Mouse (Mus musculus) liver, embryonic 14.5 days (tissue): Measurements from ENCODE around the gene Mapk13. TPM values are rescaled to one million over a fixed set of nuclear protein-coding genes. Genes with fewer than 3 reads are reported as not detected.

Experiments
- ATAC-seq: fragments of 200-750 bp; cut with Nextera tagmentation; 2 replicates; pipeline ENCODE4 v1.8.0; 2017; ENCODE audit warnings: moderate number of reproducible peaks, mild to moderate bottlenecking, moderate library complexity; ENCODE audit not compliant: insufficient read depth
- DNase-seq, 3 experiments: peaks; one replicate each; pipeline ENCODE4 v3.0.0-alpha.2; 2012 to 2013; ENCODE audit warnings: low read depth in 3 of 3, low spot score in 3 of 3
- H3K27ac ChIP-seq: fragments of 300-500 bp; sonication (generic); 2 replicates; pipeline ENCODE4 v1.5.1; 2014; ENCODE audit warnings: moderate library complexity, mild to moderate bottlenecking, control low read depth, inconsistent platforms
- H3K27me3 ChIP-seq: fragments of 300-500 bp; sonication (generic); 2 replicates; pipeline ENCODE4 v1.6.1; 2014; ENCODE audit warnings: mild to moderate bottlenecking, low read length, moderate library complexity; ENCODE audit not compliant: control insufficient read depth, insufficient read depth
- H3K36me3 ChIP-seq: fragments of 300-500 bp; sonication (generic); replicated peaks from 2 replicates; pipeline ENCODE4 v1.6.1; 2014; ENCODE audit warnings: low read depth; ENCODE audit not compliant: control insufficient read depth, insufficient read depth
- H3K4me1 ChIP-seq, 2 experiments: fragments of 200-500 bp in 1 of 2; fragments of 300-500 bp in 1 of 2; sonication (generic) in 1 of 2; replicated peaks; 2 replicates each; pipeline ENCODE4 v1.6.1; 2012 to 2014; ENCODE audit warnings: antibody characterized with exemption in 1 of 2, inconsistent platforms in 1 of 2, low read length in 1 of 2; ENCODE audit not compliant: control insufficient read depth in 2 of 2, insufficient read depth in 2 of 2
- H3K4me2 ChIP-seq: fragments of 300-500 bp; sonication (generic); 2 replicates; pipeline ENCODE4 v1.6.1; 2014; ENCODE audit warnings: low read depth, mild to moderate bottlenecking, control low read depth, moderate library complexity
- H3K4me3 ChIP-seq, 2 experiments: fragments of 200-500 bp in 1 of 2; fragments of 300-500 bp in 1 of 2; sonication (generic) in 1 of 2; 2 replicates each; pipeline ENCODE4 v1.5.1; 2012 to 2014; ENCODE audit warnings: low read depth in 2 of 2, low read length in 2 of 2, mild to moderate bottlenecking in 2 of 2, control low read depth in 1 of 2, inconsistent platforms in 1 of 2, moderate library complexity in 1 of 2; ENCODE audit not compliant: insufficient read depth in 1 of 2
- H3K9ac ChIP-seq: fragments of 300-500 bp; sonication (generic); replicated peaks from 2 replicates; pipeline ENCODE4 v1.6.1; 2014; ENCODE audit warnings: mild to moderate bottlenecking, control low read depth, moderate library complexity
- H3K9me3 ChIP-seq: fragments of 300-500 bp; sonication (generic); 2 replicates; pipeline ENCODE4 v1.6.1; 2016; ENCODE audit warnings: low read length, mixed read lengths; ENCODE audit not compliant: control insufficient read depth
- CTCF ChIP-seq: IDR thresholded peaks from 2 replicates; pipeline ENCODE4 v1.5.1; 2016; ENCODE audit warnings: antibody characterized with exemption, low read depth, control low read depth
- EP300 ChIP-seq: IDR thresholded peaks from 2 replicates; pipeline ENCODE4 v1.6.1; 2016; ENCODE audit warnings: antibody characterized with exemption, low read depth
- WGBS: fragments of 180-500 bp; shearing (Covaris S2); extraction: QIAGEN DNeasy Blood & Tissue Kit; methylation state at CpG from one replicate; pipeline ENCODE4 v1.1.7; 2014; ENCODE audit not compliant: insufficient replicate concordance; 5-methylcytosine and 5-hydroxymethylcytosine counted together
- polyA plus RNA-seq, 2 experiments: library from polyadenylated mRNA; depleted of rRNA in 1 of 2; stranded (reverse) in 1 of 2; unstranded in 1 of 2; fragments of >200 nt; fragmentation: Nextera tagmentation in 1 of 2; extraction: Ambion mirVana in 1 of 2; gene quantifications; 2 replicates each; pipeline versions ENCODE4 v1.2.1 to v1.2.3; 2012 to 2014

Gene Mapk13
- polyA plus RNA-seq, 2 experiments, result 1.6 TPM

DNA sequence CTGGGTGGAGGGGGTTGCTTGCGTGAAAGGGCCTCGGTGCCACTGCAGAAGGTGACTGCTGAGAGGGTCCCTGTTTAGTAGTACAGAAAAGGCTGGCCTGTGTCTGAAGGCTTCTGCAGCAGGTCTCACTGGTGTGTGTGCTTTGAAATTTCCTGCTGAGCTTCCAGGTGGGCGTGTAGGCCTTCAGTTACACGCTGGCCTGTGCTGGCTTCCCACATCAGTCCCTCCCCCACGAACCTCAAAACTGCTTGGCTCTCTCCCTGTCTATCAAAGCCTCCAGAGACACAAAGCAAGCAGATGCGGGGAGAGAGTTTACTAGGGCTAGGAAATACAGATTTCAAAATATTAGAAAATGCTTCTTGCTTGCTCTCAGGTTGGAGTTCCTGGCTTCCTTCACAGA, 55.8 kb downstream of the Mapk13 start:
- Histone ChIP-seq H3K9ac (peak overlapping the region; percentile 88), H3K4me1 (peaks cover 66 to 77% of the 10 kb centered on the region in 2 experiments), H3K27ac (peak overlapping the region; percentile 98), H3K4me2 (peak overlapping the region; percentile 90), H3K4me3 (peak overlapping the region; percentile 66 to 70), H3K9me3 (no peaks in the 10 kb centered on the region), H3K27me3 (no peaks in the 10 kb centered on the region), H3K36me3 (peaks cover 91% of the 10 kb centered on the region)
- DNase-seq (no peak), ATAC-seq (no peak)
- whole genome bisulfite sequencing, result 45% methylated on average over 6 of the region's 6 CpGs
- no peak for TF ChIP-seq CTCF
- TF ChIP-seq EP300, result no peak

DNA sequence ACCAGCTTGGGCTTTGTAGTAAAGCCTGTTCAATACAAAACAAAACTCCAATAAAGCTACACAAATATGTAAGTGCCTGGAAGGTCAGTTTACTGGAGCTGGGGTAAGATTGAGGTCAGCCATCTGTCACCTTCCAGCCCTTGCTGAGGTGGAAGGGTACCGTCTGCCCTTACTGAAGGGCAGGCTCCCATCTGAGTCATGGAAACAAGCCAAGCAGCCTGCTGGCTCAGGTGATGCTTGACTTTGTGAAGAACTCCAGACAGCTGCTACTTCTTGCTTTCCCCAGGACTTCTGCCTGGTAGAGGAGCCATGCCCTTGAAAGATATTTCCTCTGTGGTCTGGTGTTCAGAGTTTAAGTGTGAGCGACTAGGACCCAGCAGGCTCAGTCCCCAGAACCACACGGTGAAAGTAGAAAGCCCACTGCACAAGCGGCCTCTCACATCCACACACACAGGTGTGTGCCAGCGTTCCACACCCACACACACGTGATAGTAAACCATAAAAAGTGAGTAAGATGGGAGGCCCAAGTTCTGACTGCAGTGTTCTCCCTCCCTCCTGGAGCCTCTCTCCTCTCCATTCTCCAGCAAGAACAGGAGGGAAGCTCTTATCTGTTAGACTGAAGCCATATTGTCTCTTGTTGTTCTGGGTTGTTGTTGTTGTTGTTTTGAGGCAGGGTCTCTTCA, 56.4 kb downstream of the Mapk13 start:
- H3K9ac ChIP-seq, result peak overlapping the region; percentile 88
- peak overlapping the region; percentile 66 to 70 for H3K4me3 ChIP-seq
- 81% methylated on average over 6 of the region's 6 CpGs for WGBS
- no peaks in the 10 kb centered on the region for H3K27me3 ChIP-seq
- H3K4me1 ChIP-seq, result peaks cover 68 to 83% of the 10 kb centered on the region in 2 experiments
- DNase-seq (no peak), ATAC-seq (no peak)
- TF ChIP-seq EP300, result no peak
- H3K36me3 ChIP-seq, result peaks cover 91% of the 10 kb centered on the region
- peak overlapping the region; percentile 90 for H3K4me2 ChIP-seq
- no peaks in the 10 kb centered on the region for H3K9me3 ChIP-seq
- peak overlapping the region; percentile 98 for H3K27ac ChIP-seq

- Histone ChIP-seq H3K4me1 (peaks cover 83 to 93% of the 10 kb centered on the region in 2 experiments), H3K9me3 (no peaks in the 10 kb centered on the region), H3K36me3 (peaks cover 91% of the 10 kb centered on the region), H3K27ac (peak overlapping the region; percentile 98), H3K4me2 (peak overlapping the region; percentile 90), H3K9ac (peak overlapping the region; percentile 88), H3K4me3 (peak overlapping the region; percentile 30 to 70; a peak in 3 of 4 replicates), H3K27me3 (no peaks in the 10 kb centered on the region)
- no peak for DNase-seq
- no peak for ATAC-seq
- 74% methylated on average over 8 of the region's 8 CpGs for WGBS
- TF ChIP-seq EP300, result no peak
- TF ChIP-seq CTCF, result 0 out of 2 replicates have a peak, but pooled peaks have one; percentile 28
These were observed 58.7 kb downstream of the Mapk13 start for GRCm38 (mm10) chr17:28827665-28828231.

DNA sequence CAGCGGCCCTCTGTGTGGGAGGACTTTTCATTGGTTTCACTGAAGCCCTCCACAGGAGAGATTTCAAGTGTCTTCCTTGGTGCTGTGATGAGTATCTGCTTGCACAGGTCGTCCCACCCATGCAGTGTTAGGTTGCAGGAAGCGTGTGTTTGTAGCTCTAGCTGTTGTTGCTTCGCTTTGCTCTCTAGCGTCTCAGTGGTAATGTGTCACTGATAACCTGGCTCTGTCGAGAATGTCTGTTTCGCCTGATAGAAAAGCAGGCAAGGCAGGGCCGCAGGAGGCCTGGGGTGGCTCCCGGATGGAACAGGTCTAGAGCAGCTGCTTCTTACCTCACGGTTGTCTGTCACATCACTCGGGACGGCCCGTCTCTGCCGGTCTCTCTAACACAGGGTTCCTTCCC, 60.0 kb downstream of the Mapk13 start:
- Histone ChIP-seq H3K4me3 (peak overlapping the region; percentile 50 to 59), H3K9ac (peak overlapping the region; percentile 63), H3K4me2 (peak overlapping the region; percentile 90), H3K27me3 (no peaks in the 10 kb centered on the region), H3K36me3 (peaks cover 98% of the 10 kb centered on the region), H3K9me3 (no peaks in the 10 kb centered on the region), H3K27ac (peak overlapping the region; percentile 98), H3K4me1 (peaks cover 85 to 94% of the 10 kb centered on the region in 2 experiments)
- DNase-seq, result peak; percentile 88 to 93 (median 93)
- TF ChIP-seq EP300 (peak; percentile 95), CTCF (0 out of 2 replicates have a peak, but pooled peaks have one; percentile 32)
- 21% methylated on average over 14 of the region's 14 CpGs for WGBS
- ATAC-seq, result peak; percentile 88

Other genes starting within 250 kb of the Mapk13 start
- 0.03 TPM in 1 of 2 replicates, not detected in the other for gene Armc12, start 238.5 kb upstream of the Mapk13 start, polyA plus RNA-seq (2012; rRNA removed)
- not detected in 2 replicates for gene Armc12, start 238.5 kb upstream of the Mapk13 start, polyA plus RNA-seq (2014; fragmentation: Nextera tagmentation; extraction: Ambion mirVana)
- not detected in 2 replicates for gene Clpsl2, start 219.9 kb upstream of the Mapk13 start, polyA plus RNA-seq (2012; rRNA removed)
- gene Clpsl2, start 219.9 kb upstream of the Mapk13 start, polyA plus RNA-seq (2014; fragmentation: Nextera tagmentation; extraction: Ambion mirVana), result not detected in 2 replicates
- gene Clps, start 208.5 kb upstream of the Mapk13 start, polyA plus RNA-seq (2012; rRNA removed), result 1.2 and 3.3 TPM in 2 replicates
- 2.9 and 3.7 TPM in 2 replicates for gene Clps, start 208.5 kb upstream of the Mapk13 start, polyA plus RNA-seq (2014; fragmentation: Nextera tagmentation; extraction: Ambion mirVana)
- not detected in 2 replicates for gene Lhfpl5, start 193.7 kb upstream of the Mapk13 start, polyA plus RNA-seq (2012; rRNA removed)
- gene Lhfpl5, start 193.7 kb upstream of the Mapk13 start, polyA plus RNA-seq (2014; fragmentation: Nextera tagmentation; extraction: Ambion mirVana), result not detected in 2 replicates
- 11.5 and 12.9 TPM in 2 replicates for gene Srpk1, start 146.6 kb upstream of the Mapk13 start, polyA plus RNA-seq (2012; rRNA removed)
- gene Srpk1, start 146.6 kb upstream of the Mapk13 start, polyA plus RNA-seq (2014; fragmentation: Nextera tagmentation; extraction: Ambion mirVana), result 40.8 and 41.8 TPM in 2 replicates
- gene Slc26a8, start 79.1 kb upstream of the Mapk13 start, polyA plus RNA-seq (2012; rRNA removed), result 0.26 and 0.35 TPM in 2 replicates
- gene Slc26a8, start 79.1 kb upstream of the Mapk13 start, polyA plus RNA-seq (2014; fragmentation: Nextera tagmentation; extraction: Ambion mirVana), result 0.11 and 0.21 TPM in 2 replicates
- gene Mapk14, start 78.0 kb upstream of the Mapk13 start, polyA plus RNA-seq (2012; rRNA removed), result 30.3 and 37.8 TPM in 2 replicates
- gene Mapk14, start 78.0 kb upstream of the Mapk13 start, polyA plus RNA-seq (2014; fragmentation: Nextera tagmentation; extraction: Ambion mirVana), result 33.2 and 36.1 TPM in 2 replicates
- 0.06 and 0.58 TPM in 2 replicates for gene AC170998.1, start 43.2 kb upstream of the Mapk13 start, polyA plus RNA-seq (2012; rRNA removed)
- 0.40 and 0.74 TPM in 2 replicates for gene AC170998.1, start 43.2 kb upstream of the Mapk13 start, polyA plus RNA-seq (2014; fragmentation: Nextera tagmentation; extraction: Ambion mirVana)
- 95.9 and 98.3 TPM in 2 replicates for gene Brpf3, start 31.8 kb downstream of the Mapk13 start, polyA plus RNA-seq (2012; rRNA removed)
- 48.6 and 66.8 TPM in 2 replicates for gene Brpf3, start 31.8 kb downstream of the Mapk13 start, polyA plus RNA-seq (2014; fragmentation: Nextera tagmentation; extraction: Ambion mirVana)
- 0.01 and 0.02 TPM in 2 replicates for gene Pnpla1, start 89.1 kb downstream of the Mapk13 start, polyA plus RNA-seq (2012; rRNA removed)
- gene Pnpla1, start 89.1 kb downstream of the Mapk13 start, polyA plus RNA-seq (2014; fragmentation: Nextera tagmentation; extraction: Ambion mirVana), result 0.04 TPM in 1 of 2 replicates, not detected in the other
- 0.06 TPM in 2 replicates for gene 4930539E08Rik, start 146.0 kb downstream of the Mapk13 start, polyA plus RNA-seq (2012; rRNA removed)
- gene 4930539E08Rik, start 146.0 kb downstream of the Mapk13 start, polyA plus RNA-seq (2014; fragmentation: Nextera tagmentation; extraction: Ambion mirVana), result 0.03 and 0.14 TPM in 2 replicates
- 0.23 and 0.32 TPM in 2 replicates for gene Pxt1, start 174.5 kb downstream of the Mapk13 start, polyA plus RNA-seq (2012; rRNA removed)
- gene Pxt1, start 174.5 kb downstream of the Mapk13 start, polyA plus RNA-seq (2014; fragmentation: Nextera tagmentation; extraction: Ambion mirVana), result 0.14 and 0.45 TPM in 2 replicates
- 22.7 and 30.4 TPM in 2 replicates for gene Kctd20, start 182.7 kb downstream of the Mapk13 start, polyA plus RNA-seq (2012; rRNA removed)
- 53.9 and 55.3 TPM in 2 replicates for gene Kctd20, start 182.7 kb downstream of the Mapk13 start, polyA plus RNA-seq (2014; fragmentation: Nextera tagmentation; extraction: Ambion mirVana)
- gene Stk38, start 238.7 kb downstream of the Mapk13 start, polyA plus RNA-seq (2012; rRNA removed), result 24.5 and 31.8 TPM in 2 replicates
- gene Stk38, start 238.7 kb downstream of the Mapk13 start, polyA plus RNA-seq (2014; fragmentation: Nextera tagmentation; extraction: Ambion mirVana), result 29.2 and 32.7 TPM in 2 replicates